Mouse (Mus musculus): Measurements from ENCODE around the gene BC051019. TPM values are rescaled to one million over a fixed set of nuclear protein-coding genes. Genes with fewer than 3 reads are reported as not detected.

Gene BC051019
- polyA plus RNA-seq, 1 experiment from 2014 or later, result not detected

DNA sequence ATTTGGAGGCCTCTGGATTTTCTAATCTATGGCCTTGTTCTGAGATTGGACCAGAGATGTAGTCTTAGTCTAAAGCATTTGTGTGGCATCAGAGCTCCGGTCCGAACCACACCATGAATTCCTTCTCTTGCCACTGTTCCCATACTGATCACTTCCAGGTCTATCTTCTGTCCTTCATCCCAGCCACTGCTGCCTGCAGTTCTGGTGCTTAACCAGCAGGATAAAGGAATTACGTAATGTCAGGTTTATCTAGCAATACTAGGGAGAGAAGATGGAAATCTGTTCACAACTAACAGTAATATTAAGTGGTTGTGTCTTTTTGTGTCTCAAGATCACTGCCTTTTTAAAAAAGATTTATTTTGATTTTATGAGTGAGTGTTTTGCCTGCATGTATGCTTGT lies 33.5 kb downstream of the BC051019 start:
- Histone ChIP-seq H3K27me3 (replicated peaks) (no peaks in the 10 kb centered on the region), H3K4me3 (no peak overlapping the region), H3K9ac (no peak overlapping the region), H3K36me3 (no peaks in the 10 kb centered on the region), H3K9me3 (replicated peaks) (no peaks in the 10 kb centered on the region), H3K27ac (ENCODE audit: poor library complexity, severe bottlenecking) (no peak overlapping the region), H3K4me1 (replicated peaks) (peaks cover 25% of the 10 kb centered on the region), H3K4me2 (no peak overlapping the region)
- no peak for ATAC-seq (ENCODE audit: insufficient number of reproducible peaks, low FRiP score)
- 82% methylated on average over 3 of the region's 3 CpGs for WGBS

DNA sequence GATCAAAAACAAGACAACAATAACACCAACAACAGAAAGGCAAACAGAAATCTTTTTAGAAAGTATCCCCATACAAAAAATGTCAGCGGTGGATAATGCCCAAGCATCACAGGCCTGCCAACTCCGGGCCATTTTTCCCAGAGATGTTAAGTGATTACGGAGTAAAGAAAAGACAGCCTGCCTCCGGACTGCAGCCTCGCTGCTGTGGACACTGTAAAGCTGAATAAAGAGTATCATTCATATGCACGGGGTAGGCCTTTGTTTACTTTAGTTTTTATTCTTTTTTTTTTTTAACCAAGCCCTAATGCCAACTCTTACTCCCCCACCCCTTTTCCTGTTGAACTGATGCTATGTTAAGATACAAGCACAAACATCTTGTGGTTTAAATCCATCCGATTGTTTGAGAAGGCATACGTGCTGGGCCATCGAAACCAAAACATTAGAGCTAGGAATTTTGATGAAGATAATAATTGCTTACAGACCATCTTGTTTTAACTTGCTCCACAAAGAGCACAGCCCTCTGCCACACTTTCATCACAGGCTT lies 37.0 kb downstream of the BC051019 start:
- Histone ChIP-seq H3K27me3 (replicated peaks) (no peaks in the 10 kb centered on the region), H3K36me3 (no peaks in the 10 kb centered on the region), H3K9me3 (replicated peaks) (no peaks in the 10 kb centered on the region; the same call in 1 of the 2 replicates), H3K9ac (no peak overlapping the region), H3K27ac (ENCODE audit: poor library complexity, severe bottlenecking) (no peak overlapping the region), H3K4me2 (no peak overlapping the region), H3K4me1 (replicated peaks) (peaks cover 21% of the 10 kb centered on the region), H3K4me3 (no peak overlapping the region)
- ATAC-seq (ENCODE audit: insufficient number of reproducible peaks, low FRiP score), result no peak
- WGBS, result 60% methylated on average over 9 of the region's 9 CpGs

DNA sequence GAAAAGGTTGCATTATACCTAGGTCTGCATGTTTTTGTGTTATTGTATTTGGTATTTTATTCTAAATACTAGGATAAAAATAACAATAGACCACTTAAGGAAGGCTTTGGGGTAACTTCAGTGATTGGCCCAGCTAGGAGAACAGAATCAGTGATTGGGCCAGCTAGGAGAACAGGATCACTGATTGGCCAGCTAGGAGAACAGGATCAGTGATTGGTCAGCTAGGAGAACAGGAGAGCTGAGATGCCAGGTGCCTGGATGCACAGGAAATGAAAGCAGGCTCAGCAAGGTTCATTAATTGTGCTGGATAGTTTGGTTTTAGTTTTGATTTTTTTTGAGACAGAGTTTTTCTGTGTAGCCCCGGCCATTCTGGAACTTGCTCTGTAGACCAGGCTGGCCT lies 42.8 kb downstream of the BC051019 start:
- Histone ChIP-seq H3K4me1 (replicated peaks) (no peaks in the 10 kb centered on the region), H3K4me3 (no peak overlapping the region), H3K27me3 (replicated peaks) (no peaks in the 10 kb centered on the region), H3K27ac (ENCODE audit: poor library complexity, severe bottlenecking) (no peak overlapping the region), H3K9me3 (replicated peaks) (no peaks in the 10 kb centered on the region; the same call in 1 of the 2 replicates), H3K36me3 (no peaks in the 10 kb centered on the region), H3K9ac (no peak overlapping the region), H3K4me2 (no peak overlapping the region)
- 98% methylated on average over 1 of the region's 1 CpGs for WGBS
- no peak for ATAC-seq (ENCODE audit: insufficient number of reproducible peaks, low FRiP score)

DNA sequence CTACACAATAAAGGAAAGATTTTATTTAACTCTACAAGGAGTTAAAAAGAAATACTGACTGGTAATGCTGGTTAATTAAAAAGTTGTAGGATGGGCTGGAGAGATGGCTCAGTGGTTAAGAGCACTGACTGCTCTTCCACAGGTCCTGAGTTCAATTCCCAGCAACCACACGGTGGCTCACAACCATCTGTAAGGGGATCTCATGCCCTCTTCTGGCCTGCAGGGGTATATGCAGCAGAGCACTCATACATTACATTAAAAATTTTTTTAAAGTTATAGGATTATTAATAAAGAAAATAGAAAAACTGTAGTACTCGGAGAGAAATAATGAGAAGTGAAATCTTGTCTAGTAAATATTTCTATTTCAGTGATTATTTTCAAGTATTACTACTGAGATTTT lies 43.4 kb downstream of the BC051019 start:
- H3K4me3 ChIP-seq, result no peak overlapping the region
- H3K9ac ChIP-seq, result no peak overlapping the region
- H3K4me2 ChIP-seq, result no peak overlapping the region
- no peak for ATAC-seq (ENCODE audit: insufficient number of reproducible peaks, low FRiP score)
- no peaks in the 10 kb centered on the region for H3K27me3 ChIP-seq (replicated peaks)
- H3K4me1 ChIP-seq (replicated peaks), result no peaks in the 10 kb centered on the region
- 89% methylated on average over 2 of the region's 2 CpGs for WGBS
- H3K36me3 ChIP-seq, result no peaks in the 10 kb centered on the region
- no peak overlapping the region for H3K27ac ChIP-seq (ENCODE audit: poor library complexity, severe bottlenecking)
- H3K9me3 ChIP-seq (replicated peaks), result no peaks in the 10 kb centered on the region; the same call in 1 of the 2 replicates

DNA sequence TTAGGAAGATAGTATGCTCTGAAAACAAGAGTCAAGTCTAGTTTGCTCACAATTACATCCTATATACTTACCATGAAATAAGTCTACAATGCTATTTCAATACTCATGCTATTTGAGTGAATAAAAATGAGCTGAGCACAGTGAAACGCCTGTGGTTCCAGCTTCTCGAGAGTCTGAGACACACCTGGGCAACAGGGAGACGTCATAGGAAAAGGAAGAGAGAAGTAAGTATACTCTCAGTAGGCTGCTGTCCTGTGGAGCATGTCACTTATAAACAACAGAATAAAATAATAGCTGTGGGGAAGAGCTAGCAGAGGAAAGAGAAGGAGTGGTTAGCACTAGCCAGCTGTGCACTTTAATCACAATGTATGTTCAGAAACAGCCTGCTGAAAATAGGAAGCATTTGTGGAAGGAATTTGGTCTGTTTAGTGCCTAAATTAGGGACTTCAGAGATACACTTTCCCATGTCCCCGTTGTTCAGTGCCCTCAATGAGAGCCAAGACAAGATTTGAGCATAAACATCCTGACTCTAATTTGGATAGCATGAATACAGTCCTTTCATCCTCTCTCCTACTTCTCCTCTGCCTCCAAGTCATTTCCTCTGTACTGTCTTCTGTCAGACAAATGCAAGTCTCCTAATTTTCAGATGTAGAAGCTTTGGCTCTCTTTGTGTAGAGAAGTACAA lies 48.6 kb downstream of the BC051019 start:
- no peaks in the 10 kb centered on the region for H3K27me3 ChIP-seq (replicated peaks)
- H3K4me3 ChIP-seq, result no peak overlapping the region
- no peaks in the 10 kb centered on the region for H3K36me3 ChIP-seq
- no peaks in the 10 kb centered on the region for H3K9me3 ChIP-seq (replicated peaks)
- peaks cover 14% of the 10 kb centered on the region for H3K4me1 ChIP-seq (replicated peaks)
- H3K27ac ChIP-seq (ENCODE audit: poor library complexity, severe bottlenecking), result no peak overlapping the region
- no peak overlapping the region for H3K9ac ChIP-seq
- 72% methylated on average over 4 of the region's 4 CpGs for WGBS
- H3K4me2 ChIP-seq, result no peak overlapping the region
- ATAC-seq (ENCODE audit: insufficient number of reproducible peaks, low FRiP score), result no peak

DNA sequence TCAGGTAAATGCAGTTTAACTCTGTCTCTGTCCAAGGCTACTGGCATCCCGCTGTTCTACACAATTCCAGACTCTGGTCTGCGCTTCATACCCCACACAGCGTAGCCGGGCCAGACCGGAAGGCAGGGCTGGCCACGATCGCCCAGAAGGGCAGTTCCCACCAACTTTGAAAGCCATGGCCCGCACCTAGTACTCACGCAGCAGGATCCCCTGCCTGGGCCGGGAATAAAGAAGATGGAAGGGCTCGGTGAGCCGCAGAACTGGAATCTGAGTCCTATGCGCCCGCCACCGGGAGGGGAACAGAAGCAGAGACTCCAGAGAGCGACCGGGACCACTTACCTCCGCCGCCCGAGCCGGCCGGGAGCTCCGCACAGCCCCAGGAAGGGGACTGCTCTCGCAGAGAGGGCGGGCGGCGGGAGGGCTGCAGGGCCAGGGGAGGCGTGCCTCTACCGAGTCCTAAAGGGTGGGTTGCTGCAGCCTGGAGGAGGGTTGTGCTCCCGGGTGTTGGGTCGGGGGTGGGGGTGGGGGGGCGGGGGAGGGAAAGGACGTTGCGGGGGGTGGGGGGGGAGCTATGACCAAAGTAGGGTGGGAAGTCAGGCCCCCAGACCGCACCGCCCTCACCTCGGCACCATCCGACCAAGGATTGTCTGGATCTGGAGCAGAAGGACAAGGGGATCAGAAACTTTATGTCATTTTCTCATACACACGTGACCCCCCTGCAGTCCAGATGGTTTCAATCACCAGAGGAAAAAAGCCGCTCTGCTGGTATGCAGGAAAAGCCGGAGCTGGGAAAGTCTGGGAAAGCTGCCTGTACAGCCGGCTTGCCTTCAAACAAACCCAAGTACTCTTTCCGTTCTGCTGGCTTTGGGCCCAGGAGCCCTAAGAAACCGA lies 51.8 kb downstream of the BC051019 start:
- Histone ChIP-seq H3K36me3 (no peaks in the 10 kb centered on the region), H3K4me2 (peak overlapping the region; percentile 72), H3K27ac (ENCODE audit: poor library complexity, severe bottlenecking) (peak overlapping the region; percentile 98), H3K27me3 (replicated peaks) (no peaks in the 10 kb centered on the region), H3K9me3 (replicated peaks) (no peaks in the 10 kb centered on the region), H3K4me3 (peak overlapping the region; percentile 79), H3K4me1 (replicated peaks) (peaks cover 25% of the 10 kb centered on the region), H3K9ac (peak overlapping the region; percentile 91)
- 1% methylated on average over 40 of the region's 44 CpGs for WGBS
- ATAC-seq (ENCODE audit: insufficient number of reproducible peaks, low FRiP score), result peak; percentile 94

DNA sequence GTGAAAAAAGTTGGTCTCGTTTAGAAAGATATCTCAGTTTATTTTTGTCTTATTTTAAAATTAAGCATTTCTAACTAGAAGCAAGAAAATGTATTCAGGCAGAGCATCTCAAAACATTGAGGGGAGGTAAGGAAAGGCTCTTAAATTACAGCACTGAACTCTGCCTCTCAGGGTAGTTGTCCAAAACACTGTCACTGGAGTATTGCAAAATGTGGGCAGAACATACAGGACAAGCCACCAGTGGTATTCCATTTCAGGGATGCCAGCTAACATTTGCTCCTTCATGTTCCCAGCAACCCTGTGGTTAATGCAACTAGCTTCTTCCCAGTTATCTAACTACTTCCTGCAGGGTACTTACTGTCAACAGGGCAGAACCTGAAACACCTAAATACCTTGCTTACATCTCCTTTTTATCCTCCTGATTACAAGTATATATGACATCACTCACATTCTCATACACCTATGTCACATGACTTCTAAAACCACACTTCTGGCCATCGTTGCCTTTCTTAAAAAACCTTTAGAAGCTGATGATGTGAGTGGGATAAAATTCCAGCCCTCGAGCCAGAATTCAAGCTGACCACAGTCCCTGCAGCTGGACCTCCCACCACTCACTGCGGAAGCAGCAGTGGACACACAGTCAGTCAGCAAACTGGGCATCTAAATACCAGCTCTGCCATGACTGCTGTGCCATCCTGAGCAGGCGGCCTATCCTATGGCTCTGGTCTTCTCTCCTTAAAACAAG lies 54.1 kb downstream of the BC051019 start:
- no peak for ATAC-seq (ENCODE audit: insufficient number of reproducible peaks, low FRiP score)
- Histone ChIP-seq H3K27me3 (replicated peaks) (no peaks in the 10 kb centered on the region), H3K4me1 (replicated peaks) (peaks cover 25% of the 10 kb centered on the region), H3K36me3 (no peaks in the 10 kb centered on the region), H3K9me3 (replicated peaks) (no peaks in the 10 kb centered on the region), H3K4me3 (peak overlapping the region; percentile 28), H3K27ac (ENCODE audit: poor library complexity, severe bottlenecking) (no peak overlapping the region), H3K9ac (peak overlapping the region; percentile 45; the same call in 1 of the 2 replicates), H3K4me2 (peak overlapping the region; percentile 45)
- WGBS, result 65% methylated on average over 5 of the region's 5 CpGs

DNA sequence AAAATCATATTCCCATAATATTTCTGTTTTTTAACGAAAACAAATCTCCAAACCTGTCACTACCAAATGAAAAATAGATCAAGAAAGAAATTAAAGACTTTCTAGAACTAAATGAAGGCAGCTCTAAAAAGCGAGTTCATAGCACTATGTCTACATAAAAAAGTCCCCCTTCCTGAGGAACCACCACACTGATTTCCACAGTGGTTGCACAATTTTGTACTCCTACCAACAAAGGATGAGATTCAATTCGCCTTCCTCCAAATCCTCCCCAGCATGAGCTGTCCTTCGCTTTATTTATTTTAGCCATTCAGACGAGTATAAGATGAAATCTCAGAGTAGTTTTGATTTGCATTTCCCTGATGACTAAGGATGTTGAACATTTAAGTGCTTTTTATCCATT lies 57.0 kb downstream of the BC051019 start:
- Histone ChIP-seq H3K4me3 (no peak overlapping the region), H3K9ac (no peak overlapping the region), H3K27ac (ENCODE audit: poor library complexity, severe bottlenecking) (no peak overlapping the region), H3K27me3 (replicated peaks) (no peaks in the 10 kb centered on the region), H3K4me1 (replicated peaks) (peaks cover 24% of the 10 kb centered on the region), H3K4me2 (no peak overlapping the region), H3K9me3 (replicated peaks) (no peaks in the 10 kb centered on the region), H3K36me3 (no peaks in the 10 kb centered on the region)
- no peak for ATAC-seq (ENCODE audit: insufficient number of reproducible peaks, low FRiP score)
- WGBS, result 79% methylated on average over 5 of the region's 5 CpGs

DNA sequence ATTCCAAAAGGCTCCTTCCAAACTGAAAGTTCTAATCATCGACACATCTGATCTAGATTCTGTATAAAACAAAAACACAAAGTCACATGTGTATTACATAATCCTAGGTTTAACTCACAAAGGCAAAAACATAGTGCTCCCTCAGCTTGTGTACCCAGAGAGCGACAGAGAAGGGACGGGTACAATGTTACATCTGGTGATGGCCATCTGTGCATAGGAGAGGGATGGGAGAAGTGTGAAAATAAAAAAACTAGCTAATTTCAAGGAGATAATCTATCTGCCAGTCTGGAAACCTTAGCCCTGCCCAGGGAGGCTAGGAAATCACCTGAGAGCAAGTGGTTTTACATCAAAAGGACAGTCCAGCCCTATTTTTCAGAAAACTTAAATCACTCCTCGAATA lies 61.0 kb downstream of the BC051019 start:
- Histone ChIP-seq H3K4me3 (no peak overlapping the region), H3K27ac (ENCODE audit: poor library complexity, severe bottlenecking) (no peak overlapping the region), H3K4me1 (replicated peaks) (peaks cover 13% of the 10 kb centered on the region), H3K36me3 (no peaks in the 10 kb centered on the region), H3K9ac (no peak overlapping the region), H3K27me3 (replicated peaks) (no peaks in the 10 kb centered on the region), H3K9me3 (replicated peaks) (no peaks in the 10 kb centered on the region), H3K4me2 (no peak overlapping the region)
- ATAC-seq (ENCODE audit: insufficient number of reproducible peaks, low FRiP score), result no peak
- 92% methylated on average over 4 of the region's 4 CpGs for WGBS

All from heart, embryonic 12.5 days (tissue).